Mouse (Mus musculus) intestine, embryonic 14.5 days (tissue): ENCODE measurements around the gene Gm44503. TPM values are rescaled to one million over a fixed set of nuclear protein-coding genes. Genes with fewer than 3 reads are reported as not detected.

Source experiments
- ATAC-seq: fragments of 200-750 bp; cut with Nextera tagmentation; replicated peaks from 2 replicates; pipeline ENCODE4 v1.8.0; 2017; ENCODE audit warnings: low read depth, moderate number of reproducible peaks, moderate TSS enrichment, moderate library complexity; ENCODE audit not compliant: low FRiP score, low TSS enrichment
- DNase-seq: peaks from one replicate; pipeline ENCODE4 v3.0.0-alpha.2; 2018; ENCODE audit warnings: low spot score
- H3K27ac ChIP-seq: fragments of 300-500 bp; sonication (generic); 2 replicates; pipeline ENCODE4 v1.5.1; 2014; ENCODE audit warnings: low read depth, mild to moderate bottlenecking, control low read depth
- H3K27me3 ChIP-seq: fragments of 300-500 bp; sonication (generic); replicated peaks from 2 replicates; pipeline ENCODE4 v1.6.1; 2014; ENCODE audit warnings: low read length, control low read depth; ENCODE audit not compliant: control insufficient read depth, insufficient read depth
- H3K36me3 ChIP-seq: fragments of 300-500 bp; sonication (generic); 2 replicates; pipeline ENCODE4 v1.6.1; 2014; ENCODE audit warnings: low read length, control low read depth; ENCODE audit not compliant: control insufficient read depth, insufficient read depth
- H3K4me1 ChIP-seq: fragments of 300-500 bp; sonication (generic); replicated peaks from 2 replicates; pipeline ENCODE4 v1.6.1; 2014; ENCODE audit warnings: low read length, control low read depth, mixed read lengths; ENCODE audit not compliant: control insufficient read depth, insufficient read depth
- H3K4me2 ChIP-seq: fragments of 300-500 bp; sonication (generic); 2 replicates; pipeline ENCODE4 v1.6.1; 2014; ENCODE audit warnings: low read length
- H3K4me3 ChIP-seq: fragments of 300-500 bp; sonication (generic); 2 replicates; pipeline ENCODE4 v1.5.1; 2014; ENCODE audit warnings: low read depth, low read length, control low read depth, mixed read lengths
- H3K9ac ChIP-seq: fragments of 300-500 bp; sonication (generic); 2 replicates; pipeline ENCODE4 v1.6.1; 2014; ENCODE audit warnings: mild to moderate bottlenecking, low read length
- H3K9me3 ChIP-seq: fragments of 300-500 bp; sonication (generic); 2 replicates; pipeline ENCODE4 v1.6.1; 2016; ENCODE audit warnings: low read length, control low read depth; ENCODE audit not compliant: control insufficient read depth
- WGBS: fragments of 180-500 bp; shearing (Covaris S2); extraction: QIAGEN DNeasy Blood & Tissue Kit; methylation state at CpG from one replicate; pipeline ENCODE4 v1.1.7; 2014; 5-methylcytosine and 5-hydroxymethylcytosine counted together
- polyA plus RNA-seq: library from polyadenylated mRNA; unstranded; fragments of >200 nt; fragmentation: Nextera tagmentation; extraction: Ambion mirVana; gene quantifications from 2 replicates; pipeline ENCODE4 v1.2.1, GENCODE M21; 2014

Gm44503 gene
- polyA plus RNA-seq, 1 experiment from 2014 or later, result not detected

- peak overlapping the region; percentile 97 for H3K4me2 ChIP-seq
- no peaks in the 10 kb centered on the region for H3K9me3 ChIP-seq
- ATAC-seq (no peak), DNase-seq (peak; percentile 64)
- WGBS, result 20% methylated on average over 7 of the region's 7 CpGs
- H3K4me1 ChIP-seq, result peaks cover 11% of the 10 kb centered on the region
- H3K27ac ChIP-seq, result no peak overlapping the region
- peak overlapping the region; percentile 51 for H3K9ac ChIP-seq
- no peaks in the 10 kb centered on the region for H3K27me3 ChIP-seq
- H3K36me3 ChIP-seq, result no peaks in the 10 kb centered on the region
- H3K4me3 ChIP-seq, result peak overlapping the region; percentile 46
Observed at GRCm38 (mm10) chr9:73045204-73045603, 86.6 kb downstream of the Gm44503 start.

DNA sequence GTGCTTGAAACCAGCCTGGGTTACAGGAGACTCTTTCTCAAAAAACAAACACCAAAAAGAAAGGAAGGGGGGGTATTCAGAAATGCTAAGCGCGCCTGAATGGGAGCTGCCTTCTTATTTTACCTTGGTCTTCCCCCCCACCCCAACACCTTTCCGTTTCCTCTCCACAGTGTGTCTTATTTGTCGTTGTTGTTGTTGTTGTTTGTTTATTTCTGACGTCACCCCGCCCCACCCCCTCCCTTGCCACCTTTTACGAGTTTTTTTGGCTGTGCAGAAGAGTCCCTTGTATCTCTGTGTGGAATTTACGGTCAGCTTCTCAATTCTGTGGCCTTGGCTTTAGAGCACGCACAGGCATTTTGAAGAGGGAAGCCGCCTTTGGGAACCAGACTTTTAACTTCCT, 87.1 kb downstream of the Gm44503 start:
- H3K4me1 ChIP-seq, result peaks cover 8% of the 10 kb centered on the region
- WGBS, result 64% methylated on average over 10 of the region's 10 CpGs
- H3K4me3 ChIP-seq, result no peak overlapping the region
- H3K9me3 ChIP-seq, result no peaks in the 10 kb centered on the region
- no peaks in the 10 kb centered on the region for H3K36me3 ChIP-seq
- peak overlapping the region; percentile 97 for H3K4me2 ChIP-seq
- H3K27me3 ChIP-seq, result no peaks in the 10 kb centered on the region
- no peak overlapping the region for H3K27ac ChIP-seq
- H3K9ac ChIP-seq, result no peak overlapping the region
- no peak for ATAC-seq
- no peak for DNase-seq

- no peak overlapping the region for H3K27ac ChIP-seq
- H3K9ac ChIP-seq, result no peak overlapping the region
- WGBS, result 80% methylated on average over 2 of the region's 2 CpGs
- DNase-seq, result no peak
- H3K4me3 ChIP-seq, result no peak overlapping the region
- H3K27me3 ChIP-seq, result no peaks in the 10 kb centered on the region
- H3K4me1 ChIP-seq, result peaks cover 8% of the 10 kb centered on the region
- H3K4me2 ChIP-seq, result no peak overlapping the region
- no peaks in the 10 kb centered on the region for H3K36me3 ChIP-seq
- H3K9me3 ChIP-seq, result no peaks in the 10 kb centered on the region
- no peak for ATAC-seq
Observed at GRCm38 (mm10) chr9:73047906-73048305, 89.3 kb downstream of the Gm44503 start.

DNA sequence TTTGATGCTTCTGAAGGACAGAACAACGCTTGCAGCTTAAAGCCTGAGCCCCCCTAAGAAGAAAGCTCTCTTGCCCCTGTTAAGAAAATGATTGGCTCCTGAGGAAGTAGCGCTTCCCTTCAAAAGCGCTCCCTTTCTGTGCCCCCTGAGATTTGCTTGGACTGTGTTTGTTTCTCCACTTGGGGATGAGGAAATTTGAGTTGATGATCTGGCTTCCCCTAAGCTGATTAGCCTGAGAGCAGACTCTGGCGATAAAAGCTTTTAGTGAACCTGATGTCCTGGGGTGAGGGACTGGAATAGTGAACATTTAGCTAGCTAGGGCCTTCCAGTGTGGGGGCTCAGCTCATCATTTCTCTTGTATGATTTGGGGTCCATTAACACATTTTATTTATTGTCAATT, 90.3 kb downstream of the Gm44503 start:
- 36% methylated on average over 4 of the region's 4 CpGs for WGBS
- Histone ChIP-seq H3K4me2 (no peak overlapping the region), H3K4me3 (no peak overlapping the region), H3K27ac (no peak overlapping the region), H3K4me1 (peaks cover 8% of the 10 kb centered on the region), H3K9ac (no peak overlapping the region), H3K27me3 (no peaks in the 10 kb centered on the region), H3K9me3 (no peaks in the 10 kb centered on the region), H3K36me3 (no peaks in the 10 kb centered on the region)
- no peak for DNase-seq
- no peak for ATAC-seq

DNA sequence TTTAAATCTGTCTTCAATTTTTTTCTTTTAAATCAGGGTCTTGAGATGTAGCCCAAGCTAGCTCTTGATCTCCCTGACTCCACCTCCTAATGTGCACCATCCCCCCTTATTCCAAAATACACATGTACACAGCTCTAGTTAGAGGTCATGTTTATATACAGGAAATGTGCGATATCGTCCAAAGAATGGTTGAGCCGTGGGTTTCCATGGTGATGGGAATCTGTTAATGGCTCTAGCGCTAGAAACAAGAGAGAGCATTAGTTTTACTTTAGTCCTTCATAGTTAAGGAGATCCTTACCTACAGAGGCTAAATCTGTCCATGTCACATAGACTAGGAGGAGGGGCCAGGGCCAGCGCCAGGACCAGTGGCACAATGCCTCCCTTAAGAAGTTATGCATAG, 91.2 kb downstream of the Gm44503 start:
- H3K27me3 ChIP-seq, result no peaks in the 10 kb centered on the region
- no peak overlapping the region for H3K4me3 ChIP-seq
- ATAC-seq (no peak), DNase-seq (no peak)
- H3K4me2 ChIP-seq, result no peak overlapping the region
- no peak overlapping the region for H3K9ac ChIP-seq
- no peaks in the 10 kb centered on the region for H3K36me3 ChIP-seq
- peaks cover 4% of the 10 kb centered on the region; the same call in 1 of the 2 replicates for H3K4me1 ChIP-seq
- WGBS, result 28% methylated on average over 5 of the region's 5 CpGs
- no peak overlapping the region for H3K27ac ChIP-seq
- no peaks in the 10 kb centered on the region for H3K9me3 ChIP-seq

- Histone ChIP-seq H3K27ac (no peak overlapping the region), H3K4me2 (no peak overlapping the region), H3K36me3 (no peaks in the 10 kb centered on the region), H3K27me3 (no peaks in the 10 kb centered on the region), H3K4me1 (no peaks in the 10 kb centered on the region; the same call in 1 of the 2 replicates), H3K9me3 (no peaks in the 10 kb centered on the region), H3K9ac (no peak overlapping the region), H3K4me3 (no peak overlapping the region)
- DNase-seq (no peak), ATAC-seq (no peak; the same call in 1 of the 2 replicates)
- 50% methylated on average over 8 of the region's 8 CpGs for WGBS
Observed at GRCm38 (mm10) chr9:73050606-73051005, 92.0 kb downstream of the Gm44503 start.

- no peak overlapping the region for H3K9ac ChIP-seq
- ATAC-seq, result no peak
Observed at GRCm38 (mm10) chr9:73055441-73055911, 96.8 kb downstream of the Gm44503 start.

GRCm38 (mm10) chr9:73059224-73059623, 100.6 kb downstream of the Gm44503 start:
- WGBS, result 91% methylated on average over 4 of the region's 4 CpGs
- no peak for DNase-seq
- no peak for ATAC-seq

More at GRCm38 (mm10) chr9:73055441-73055911, 96.8 kb downstream of the Gm44503 start:
- no peak overlapping the region for H3K27ac ChIP-seq
- H3K9me3 ChIP-seq, result no peaks in the 10 kb centered on the region
- DNase-seq, result no peak
- no peak overlapping the region for H3K4me2 ChIP-seq
- 48% methylated on average over 10 of the region's 10 CpGs for WGBS
- no peaks in the 10 kb centered on the region for H3K4me1 ChIP-seq
- no peak overlapping the region for H3K4me3 ChIP-seq
- H3K27me3 ChIP-seq, result no peaks in the 10 kb centered on the region
- H3K36me3 ChIP-seq, result no peaks in the 10 kb centered on the region

DNA sequence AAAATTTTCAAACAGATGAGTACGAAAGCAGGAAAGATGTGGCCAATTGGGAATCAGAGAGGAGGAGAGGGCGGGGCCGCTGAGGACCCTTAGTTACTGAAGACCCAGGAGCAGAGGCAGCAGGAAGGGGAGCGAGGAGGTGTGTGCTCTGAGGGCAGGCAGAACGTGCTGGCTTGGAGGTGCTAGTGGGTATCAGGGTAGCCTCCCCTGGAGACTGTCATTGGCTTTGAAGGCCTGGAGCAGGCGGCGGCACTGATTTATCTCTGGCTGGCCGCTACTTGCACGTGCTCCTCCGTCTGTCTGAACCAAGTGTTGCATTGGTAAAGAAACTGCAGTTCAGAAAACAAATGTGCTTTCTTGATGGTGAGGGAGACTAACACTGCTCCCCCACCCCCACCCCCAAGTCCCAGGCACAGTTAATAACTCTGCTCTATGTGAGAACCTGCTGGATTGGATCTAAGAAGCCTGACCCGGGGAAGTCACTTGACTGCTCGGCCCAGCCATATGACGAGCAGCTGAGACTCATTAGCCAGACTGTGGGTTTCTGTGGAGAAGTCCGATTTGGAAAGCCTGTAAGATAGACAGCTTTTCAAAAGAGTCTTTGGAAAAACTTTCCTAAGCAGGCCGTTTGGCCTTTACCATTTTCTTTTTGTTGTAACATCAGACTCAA, 105.1 kb downstream of the Gm44503 start:
- DNase-seq, result no peak
- Histone ChIP-seq H3K4me3 (no peak overlapping the region), H3K9me3 (no peaks in the 10 kb centered on the region), H3K27me3 (no peaks in the 10 kb centered on the region), H3K27ac (no peak overlapping the region), H3K4me1 (peaks cover 25% of the 10 kb centered on the region), H3K36me3 (no peaks in the 10 kb centered on the region), H3K4me2 (peak overlapping the region; percentile 43), H3K9ac (no peak overlapping the region)
- no peak for ATAC-seq
- WGBS, result 23% methylated on average over 15 of the region's 15 CpGs

More at GRCm38 (mm10) chr9:73059224-73059623, 100.6 kb downstream of the Gm44503 start:
- H3K36me3 ChIP-seq, result no peaks in the 10 kb centered on the region
- H3K27me3 ChIP-seq, result no peaks in the 10 kb centered on the region
- no peak overlapping the region for H3K4me3 ChIP-seq
- no peaks in the 10 kb centered on the region for H3K9me3 ChIP-seq
- H3K27ac ChIP-seq, result no peak overlapping the region
- H3K4me2 ChIP-seq, result no peak overlapping the region
- no peak overlapping the region for H3K9ac ChIP-seq
- peaks cover 7% of the 10 kb centered on the region for H3K4me1 ChIP-seq
